Mouse (Mus musculus): ENCODE results near the gene Pnmt. TPM values are rescaled to one million over a fixed set of nuclear protein-coding genes. Genes with fewer than 3 reads are reported as not detected.

Gene Pnmt
- total and polyA plus RNA-seq, 3 experiments: not detected

DNA sequence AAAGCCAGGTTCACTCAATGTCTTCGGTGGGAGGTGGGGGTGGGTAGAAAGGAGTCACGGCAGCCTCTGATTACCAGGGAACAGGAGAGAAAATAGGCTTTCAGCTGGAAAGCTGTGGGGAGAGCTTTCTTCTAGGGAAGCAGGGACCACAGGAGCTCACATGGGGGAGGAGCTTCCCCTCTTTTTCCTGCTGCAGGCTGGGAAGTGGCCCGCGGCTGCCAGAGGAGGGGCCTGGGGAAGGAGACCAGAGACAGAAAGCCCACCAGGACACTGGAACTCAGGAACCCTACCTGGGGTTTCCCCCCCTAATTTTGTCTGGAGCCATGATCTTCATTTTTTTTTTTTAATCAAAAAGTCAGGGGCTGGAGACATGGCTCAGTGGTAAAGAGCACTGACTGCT, 45.7 kb upstream of the Pnmt start:
- Histone ChIP-seq H3K27ac (ENCODE audit: control insufficient read depth, low read depth, low read length) (no peak overlapping the region), H3K9me3 (replicated peaks; ENCODE audit: insufficient read depth, low read length) (no peaks in the 10 kb centered on the region), H3K4me1 (ENCODE audit: control insufficient read depth in 1 of 2, insufficient read depth in 2 of 2, low read length in 2 of 2) (peaks cover 0 to 5% of the 10 kb centered on the region in 2 experiments; a peak in 2 of 4 replicates), H3K27me3 (ENCODE audit: control insufficient read depth in 1 of 2, insufficient read depth in 2 of 2, low read length in 2 of 2) (peaks cover 0 to 5% of the 10 kb centered on the region in 2 experiments; a peak in 2 of 4 replicates), H3K9ac (ENCODE audit: control insufficient read depth, low read depth, low read length, poor library complexity, severe bottlenecking) (no peak overlapping the region), H3K79me2 (ENCODE audit: control insufficient read depth, insufficient read depth, low read length, poor library complexity) (no peaks in the 10 kb centered on the region), H3K4me3 (ENCODE audit: control insufficient read depth in 1 of 2, insufficient read depth in 1 of 2, low read depth in 2 of 2, low read length in 2 of 2) (no peak overlapping the region), H3K36me3 (ENCODE audit: control insufficient read depth in 1 of 2, insufficient read depth in 2 of 2, low read length in 2 of 2) (peaks cover 0 to 3% of the 10 kb centered on the region in 2 experiments; a peak in 2 of 4 replicates)
- TF ChIP-seq CHD1 (IDR thresholded peaks at IDR 0.05; ENCODE audit: low read depth, low read length) (no peak), HCFC1 (IDR thresholded peaks at IDR 0.05; ENCODE audit: low read depth, low read length) (no peak), TBP (IDR thresholded peaks at IDR 0.05; ENCODE audit: low read depth, low read length) (no peak), USF1 (IDR thresholded peaks at IDR 0.05; ENCODE audit: low read depth, low read length) (no peak), CTCF (IDR thresholded peaks at IDR 0.05 in 2 of 3, conservative IDR thresholded peaks at IDR 0.05 in 1 of 3; ENCODE audit: control insufficient read depth in 1 of 3, insufficient read depth in 1 of 3, low read depth in 2 of 3, low read length in 3 of 3, poor library complexity in 1 of 3, severe bottlenecking in 1 of 3) (no peak), MAX (IDR thresholded peaks at IDR 0.05; ENCODE audit: low read length) (no peak), RCOR1 (IDR thresholded peaks at IDR 0.05; ENCODE audit: low read depth, low read length) (no peak), BHLHE40 (IDR thresholded peaks at IDR 0.05; ENCODE audit: borderline replicate concordance, low read depth, low read length) (no peak), ZNF384 (IDR thresholded peaks at IDR 0.05; ENCODE audit: low read depth, low read length) (no peak), MYC (IDR thresholded peaks at IDR 0.05; ENCODE audit: low read depth, low read length) (no peak), JUND (IDR thresholded peaks at IDR 0.05; ENCODE audit: low read depth, low read length) (no peak), SIN3A (IDR thresholded peaks at IDR 0.05; ENCODE audit: low read length) (no peak), GABPA (IDR thresholded peaks at IDR 0.05; ENCODE audit: low read depth, low read length) (no peak), POLR2AphosphoS2 (IDR thresholded peaks at IDR 0.05; ENCODE audit: low read length) (no peak), RAD21 (IDR thresholded peaks at IDR 0.05; ENCODE audit: low read depth, low read length) (no peak), NRF1 (IDR thresholded peaks at IDR 0.05; ENCODE audit: insufficient read depth, low read depth, low read length, poor library complexity, severe bottlenecking) (no peak)
- no peak for DNase-seq (ENCODE audit: low read depth, low spot score)

GRCm38 (mm10) chr11:98341174-98341573, 45.1 kb upstream of the Pnmt start:
- DNase-seq (ENCODE audit: low read depth, low spot score): no peak
- H3K9ac ChIP-seq (ENCODE audit: control insufficient read depth, low read depth, low read length, poor library complexity, severe bottlenecking): no peak overlapping the region
- H3K4me3 ChIP-seq (ENCODE audit: control insufficient read depth in 1 of 2, insufficient read depth in 1 of 2, low read depth in 2 of 2, low read length in 2 of 2): no peak overlapping the region
- peaks cover 0 to 11% of the 10 kb centered on the region in 2 experiments; a peak in 3 of 4 replicates for H3K4me1 ChIP-seq (ENCODE audit: control insufficient read depth in 1 of 2, insufficient read depth in 2 of 2, low read length in 2 of 2)
- H3K9me3 ChIP-seq (replicated peaks; ENCODE audit: insufficient read depth, low read length): no peaks in the 10 kb centered on the region
- no peak overlapping the region for H3K27ac ChIP-seq (ENCODE audit: control insufficient read depth, low read depth, low read length)
- H3K79me2 ChIP-seq (ENCODE audit: control insufficient read depth, insufficient read depth, low read length, poor library complexity): no peaks in the 10 kb centered on the region
- TF ChIP-seq UBTF (IDR thresholded peaks at IDR 0.05; ENCODE audit: borderline replicate concordance, insufficient read depth, low read depth, low read length) (no peak), TAL1 (IDR thresholded peaks at IDR 0.05; ENCODE audit: low read length) (no peak), BHLHE40 (IDR thresholded peaks at IDR 0.05; ENCODE audit: borderline replicate concordance, low read depth, low read length) (no peak), TBP (IDR thresholded peaks at IDR 0.05; ENCODE audit: low read depth, low read length) (no peak), GABPA (IDR thresholded peaks at IDR 0.05; ENCODE audit: low read depth, low read length) (no peak), ZC3H11A (IDR thresholded peaks at IDR 0.05; ENCODE audit: low read depth, low read length) (no peak), CHD2 (IDR thresholded peaks at IDR 0.05; ENCODE audit: low read length) (no peak), EP300 (IDR thresholded peaks at IDR 0.05; ENCODE audit: low read depth in 1 of 2, low read length in 2 of 2) (no peak), GATA1 (IDR thresholded peaks at IDR 0.05; ENCODE audit: low read depth, low read length) (no peak), MYC (IDR thresholded peaks at IDR 0.05; ENCODE audit: low read depth, low read length) (no peak), ZMIZ1 (IDR thresholded peaks at IDR 0.05; ENCODE audit: low read depth, low read length) (no peak), CHD1 (IDR thresholded peaks at IDR 0.05; ENCODE audit: low read depth, low read length) (no peak), RCOR1 (IDR thresholded peaks at IDR 0.05; ENCODE audit: low read depth, low read length) (no peak), MEF2A (IDR thresholded peaks at IDR 0.05; ENCODE audit: extremely low read depth, insufficient replicate concordance, low read depth, low read length, poor library complexity, severe bottlenecking) (no peak), KAT2A (conservative IDR thresholded peaks at IDR 0.05; ENCODE audit: low read depth, low read length) (no peak), NELFE (IDR thresholded peaks at IDR 0.05; ENCODE audit: low read depth, low read length) (no peak), ZKSCAN1 (IDR thresholded peaks at IDR 0.05; ENCODE audit: low read depth, low read length) (no peak), SMC3 (IDR thresholded peaks at IDR 0.05; ENCODE audit: low read depth, low read length) (no peak), POLR2A (IDR thresholded peaks at IDR 0.05; ENCODE audit: control insufficient read depth in 1 of 2, insufficient read depth in 1 of 2, low read depth in 1 of 2, low read length in 2 of 2, poor library complexity in 1 of 2) (no peak), ZNF384 (IDR thresholded peaks at IDR 0.05; ENCODE audit: low read depth, low read length) (no peak)
- H3K36me3 ChIP-seq (ENCODE audit: control insufficient read depth in 1 of 2, insufficient read depth in 2 of 2, low read length in 2 of 2): peaks cover 0 to 5% of the 10 kb centered on the region in 2 experiments; a peak in 2 of 4 replicates
- H3K27me3 ChIP-seq (ENCODE audit: control insufficient read depth in 1 of 2, insufficient read depth in 2 of 2, low read length in 2 of 2): peaks cover 0 to 5% of the 10 kb centered on the region in 2 experiments; a peak in 2 of 4 replicates

Measured in MEL (cell line).